Mouse (Mus musculus) heart, postnatal 0 days (tissue): Measurements from ENCODE around the gene Exph5. TPM values are rescaled to one million over a fixed set of nuclear protein-coding genes. Genes with fewer than 3 reads are reported as not detected.

Experiments used
- ATAC-seq: fragments of 200-750 bp; cut with Nextera tagmentation; 2 replicates; pipeline ENCODE4 v1.8.0; 2017; ENCODE audit warnings: low read depth, moderate number of reproducible peaks, moderate library complexity; ENCODE audit not compliant: insufficient read depth
- DNase-seq: peaks from one replicate; pipeline ENCODE4 v3.0.0-alpha.2; 2016; ENCODE audit warnings: low spot score
- H3K27ac ChIP-seq: fragments of 300-500 bp; sonication (generic); 2 replicates; pipeline ENCODE4 v1.5.1; 2014; ENCODE audit warnings: low read depth, mild to moderate bottlenecking
- H3K27me3 ChIP-seq: fragments of 300-500 bp; sonication (generic); 2 replicates; pipeline ENCODE4 v1.6.1; 2014; ENCODE audit warnings: low read length, mixed read lengths; ENCODE audit not compliant: control insufficient read depth, insufficient read depth
- H3K36me3 ChIP-seq: fragments of 300-500 bp; sonication (generic); replicated peaks from 2 replicates; pipeline ENCODE4 v1.6.1; 2014; ENCODE audit warnings: low read length, mixed read lengths; ENCODE audit not compliant: control insufficient read depth, insufficient read depth
- H3K4me1 ChIP-seq: fragments of 300-500 bp; sonication (generic); 2 replicates; pipeline ENCODE4 v1.6.1; 2014; ENCODE audit warnings: antibody characterized with exemption; ENCODE audit not compliant: control insufficient read depth, insufficient read depth
- H3K4me2 ChIP-seq: fragments of 300-500 bp; sonication (generic); 2 replicates; pipeline ENCODE4 v1.6.1; 2014; ENCODE audit warnings: low read depth, mild to moderate bottlenecking, low read length, moderate library complexity
- H3K4me3 ChIP-seq: fragments of 300-500 bp; sonication (generic); 2 replicates; pipeline ENCODE4 v1.5.1; 2014; ENCODE audit warnings: low read depth, low read length
- H3K9ac ChIP-seq: fragments of 300-500 bp; sonication (generic); replicated peaks from 2 replicates; pipeline ENCODE4 v1.6.1; 2014; ENCODE audit warnings: low read depth, low read length, mixed read lengths
- H3K9me3 ChIP-seq: fragments of 300-500 bp; sonication (generic); replicated peaks from 2 replicates; pipeline ENCODE4 v1.6.1; 2016; ENCODE audit warnings: low read length; ENCODE audit not compliant: control insufficient read depth
- CTCF ChIP-seq: IDR thresholded peaks from 2 replicates; pipeline ENCODE4 v1.5.1; 2016; ENCODE audit warnings: antibody characterized with exemption, control low read depth, low read depth
- EP300 ChIP-seq: IDR thresholded peaks from 2 replicates; pipeline ENCODE4 v1.6.1; 2016; ENCODE audit warnings: antibody characterized with exemption, low read depth
- WGBS: fragments of 180-500 bp; shearing (Covaris S2); extraction: QIAGEN DNeasy Blood & Tissue Kit; methylation state at CpG from one replicate; pipeline ENCODE4 v1.1.7; 2014; 5-methylcytosine and 5-hydroxymethylcytosine counted together
- polyA plus RNA-seq: library from polyadenylated mRNA; unstranded; fragments of >200 nt; fragmentation: Nextera tagmentation; extraction: Ambion mirVana; gene quantifications from 2 replicates; pipeline ENCODE4 v1.2.1, GENCODE M21; 2015
- total RNA-seq: library from RNA; depleted of rRNA; stranded (reverse); fragments of >200 nt; gene quantifications from 2 replicates; pipeline ENCODE4 v1.2.3, GENCODE M21; 2014; ENCODE audit warnings: low replicate concordance

Gene Exph5
- total and polyA plus RNA-seq, 2 experiments from 2014 or later, result 0.07 to 0.57 TPM

DNA sequence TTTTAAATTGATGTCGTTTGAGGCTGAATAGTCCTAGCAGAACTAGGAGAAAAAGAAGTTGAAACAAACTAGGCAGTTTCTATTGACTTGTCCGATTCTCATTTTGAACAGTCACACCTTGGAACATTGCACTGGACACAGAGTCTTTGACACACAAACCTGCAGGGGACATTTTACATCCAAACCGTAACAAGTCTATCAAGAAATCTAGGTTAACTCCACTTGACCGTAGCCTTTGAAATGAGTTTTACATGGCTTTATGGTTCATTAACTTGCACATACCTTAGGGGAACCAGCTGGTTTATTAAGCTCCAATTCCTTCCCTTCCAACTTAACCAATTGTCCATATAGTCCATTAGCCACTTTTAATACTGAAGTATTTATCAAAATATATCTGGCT lies 99.2 kb downstream of the Exph5 start:
- Histone ChIP-seq H3K4me2 (no peak overlapping the region), H3K4me3 (no peak overlapping the region), H3K9ac (no peak overlapping the region), H3K9me3 (no peaks in the 10 kb centered on the region), H3K36me3 (peaks cover 13% of the 10 kb centered on the region), H3K27me3 (no peaks in the 10 kb centered on the region), H3K4me1 (no peaks in the 10 kb centered on the region; the same call in 1 of the 2 replicates), H3K27ac (no peak overlapping the region)
- 87% methylated on average over 4 of the region's 4 CpGs for WGBS
- no peak for TF ChIP-seq CTCF
- TF ChIP-seq EP300, result no peak
- DNase-seq (no peak), ATAC-seq (no peak)

DNA sequence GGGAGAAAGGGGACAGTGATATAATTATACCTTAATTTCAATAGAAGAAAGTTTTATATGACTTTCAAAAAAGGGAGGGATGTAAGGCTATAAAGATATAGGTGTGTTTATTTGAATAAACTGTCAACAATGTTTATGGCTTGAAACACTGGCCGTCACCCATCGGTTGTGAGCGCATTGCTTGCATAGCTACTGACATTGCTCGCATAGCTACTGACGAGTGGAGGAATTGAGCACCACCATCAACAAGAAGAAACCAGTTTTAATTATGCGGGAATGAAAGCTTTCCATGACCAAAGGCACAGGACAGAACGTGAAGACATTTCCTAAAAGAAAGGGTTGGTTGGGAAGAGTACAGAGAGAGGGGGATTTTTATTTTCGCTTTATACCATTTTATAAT lies 99.7 kb downstream of the Exph5 start:
- no peak for ATAC-seq
- WGBS, result 48% methylated on average over 8 of the region's 8 CpGs
- H3K36me3 ChIP-seq, result peaks cover 11% of the 10 kb centered on the region
- H3K9me3 ChIP-seq, result no peaks in the 10 kb centered on the region
- no peak overlapping the region for H3K9ac ChIP-seq
- H3K4me2 ChIP-seq, result no peak overlapping the region
- no peaks in the 10 kb centered on the region; the same call in 1 of the 2 replicates for H3K4me1 ChIP-seq
- no peak for DNase-seq
- H3K27me3 ChIP-seq, result no peaks in the 10 kb centered on the region
- no peak overlapping the region for H3K27ac ChIP-seq
- H3K4me3 ChIP-seq, result no peak overlapping the region
- no peak for TF ChIP-seq EP300
- TF ChIP-seq CTCF, result no peak

DNA sequence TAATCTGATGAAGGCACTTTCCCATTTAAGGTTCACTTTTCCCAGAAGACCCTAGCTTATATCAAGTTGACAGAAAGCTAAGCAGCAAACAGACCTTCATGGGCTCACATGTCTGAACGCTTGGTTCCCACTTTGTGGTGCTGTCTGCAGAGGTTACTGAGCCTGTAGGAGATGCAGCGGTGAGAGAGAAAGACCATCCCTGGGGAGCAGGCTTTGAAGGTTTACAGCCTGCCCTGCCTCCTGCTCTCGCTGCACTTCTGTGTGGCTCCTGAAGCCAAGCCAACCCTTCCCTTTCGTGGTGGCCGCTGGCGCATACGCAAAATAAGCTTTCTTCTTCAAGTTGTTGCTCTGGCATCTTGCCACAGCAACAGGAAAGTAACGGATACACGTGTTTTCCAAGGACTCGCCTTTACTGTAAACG lies 100.8 kb downstream of the Exph5 start, which contains the start of gene 4930550C14Rik:
TSS of gene 4930550C14Rik (plus strand) at position 35 of the 421 bp plus-strand sequence.
- DNase-seq (no peak), ATAC-seq (no peak; the same call in 1 of the 2 replicates)
- TF ChIP-seq CTCF (no peak), EP300 (no peak)
- Histone ChIP-seq H3K27me3 (no peaks in the 10 kb centered on the region), H3K4me2 (peak within 1 kb of the TSS; percentile 49), H3K36me3 (peaks cover 8% of the 10 kb centered on the region; the same call in 1 of the 2 replicates), H3K27ac (peak within 1 kb of the TSS; percentile 36; the same call in 1 of the 2 replicates), H3K4me1 (no peaks in the 10 kb centered on the region; the same call in 1 of the 2 replicates), H3K9me3 (no peaks in the 10 kb centered on the region), H3K4me3 (peak within 1 kb of the TSS; percentile 17; the same call in 1 of the 2 replicates), H3K9ac (peak within 1 kb of the TSS; percentile 37)
- WGBS, result 17% methylated on average over 11 of the region's 11 CpGs

DNA sequence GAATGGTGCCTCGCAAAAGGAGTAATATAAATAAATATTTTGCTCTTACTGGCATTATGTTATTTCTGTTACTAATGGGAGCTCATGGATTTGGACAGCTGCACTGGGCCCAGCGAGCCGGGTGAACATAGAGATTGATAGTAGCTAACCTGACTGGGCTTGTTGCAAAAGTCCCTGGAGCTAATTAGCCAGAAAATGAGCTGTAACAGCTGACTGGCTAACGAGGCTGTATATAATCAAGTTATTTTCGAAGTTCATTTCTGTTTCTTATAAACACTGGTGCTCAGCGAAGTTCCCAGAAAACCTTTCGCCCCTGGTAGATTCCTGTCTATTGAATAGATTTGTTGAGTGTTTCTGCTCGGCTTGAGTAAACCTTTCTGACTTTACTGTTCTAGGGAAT lies 101.5 kb downstream of the Exph5 start:
- H3K4me3 ChIP-seq, result no peak overlapping the region
- H3K9me3 ChIP-seq, result no peaks in the 10 kb centered on the region
- H3K27me3 ChIP-seq, result no peaks in the 10 kb centered on the region
- no peak overlapping the region for H3K27ac ChIP-seq
- H3K9ac ChIP-seq, result peak overlapping the region; percentile 37; the same call in 1 of the 2 replicates
- no peak for DNase-seq
- H3K4me2 ChIP-seq, result peak overlapping the region; percentile 49
- no peak for TF ChIP-seq EP300
- no peak for TF ChIP-seq CTCF
- 81% methylated on average over 8 of the region's 8 CpGs for WGBS
- H3K36me3 ChIP-seq, result peaks cover 8% of the 10 kb centered on the region; the same call in 1 of the 2 replicates
- no peaks in the 10 kb centered on the region; the same call in 1 of the 2 replicates for H3K4me1 ChIP-seq
- no peak for ATAC-seq

DNA sequence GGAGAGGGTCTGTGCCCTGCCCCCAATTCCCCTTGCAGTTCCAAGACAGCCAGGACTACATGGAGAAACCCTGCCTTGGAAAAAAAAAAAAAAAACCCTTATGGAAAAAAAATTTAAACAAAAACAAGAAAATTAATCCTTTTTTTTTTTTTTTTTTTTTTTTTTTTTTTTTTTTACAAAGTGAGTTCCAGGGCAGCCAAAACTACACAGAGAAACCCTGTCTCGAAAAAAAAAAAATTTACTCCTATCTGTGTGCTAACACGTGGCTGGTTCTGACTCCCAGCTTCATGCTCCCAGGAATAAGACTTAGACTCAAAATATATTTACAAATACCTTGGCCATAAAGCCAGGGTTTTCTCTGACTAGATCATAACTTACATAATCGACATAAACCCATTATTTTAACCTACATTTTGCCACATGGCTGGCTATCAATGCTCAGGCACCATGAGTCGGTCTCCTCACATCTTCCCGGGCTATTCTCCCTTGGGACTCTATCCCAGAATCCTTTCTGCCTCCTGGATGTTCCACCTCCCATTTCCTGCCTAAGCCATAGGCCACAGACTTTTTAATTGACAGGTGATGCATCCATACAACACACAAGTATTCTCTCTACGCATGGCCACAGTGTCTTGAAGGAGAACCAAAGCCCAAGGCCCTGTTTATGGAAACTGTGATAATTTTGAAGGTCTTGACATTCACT lies 102.7 kb downstream of the Exph5 start:
- H3K4me1 ChIP-seq, result no peaks in the 10 kb centered on the region; the same call in 1 of the 2 replicates
- DNase-seq (no peak), ATAC-seq (0 out of 2 replicates have a peak, but pooled peaks have one; percentile 24)
- no peak overlapping the region for H3K27ac ChIP-seq
- no peak overlapping the region for H3K4me3 ChIP-seq
- H3K27me3 ChIP-seq, result no peaks in the 10 kb centered on the region
- no peak overlapping the region for H3K9ac ChIP-seq
- TF ChIP-seq CTCF (no peak), EP300 (no peak)
- H3K4me2 ChIP-seq, result no peak overlapping the region
- peaks cover 8% of the 10 kb centered on the region; the same call in 1 of the 2 replicates for H3K36me3 ChIP-seq
- WGBS, result 75% methylated on average over 6 of the region's 6 CpGs
- no peaks in the 10 kb centered on the region for H3K9me3 ChIP-seq
